Mouse (Mus musculus) midbrain, embryonic 13.5 days (tissue): Measurements from ENCODE around the gene Il20. TPM values are rescaled to one million over a fixed set of nuclear protein-coding genes. Genes with fewer than 3 reads are reported as not detected.

Experiments used
- ATAC-seq: fragments of 200-750 bp; cut with Nextera tagmentation; 2 replicates; pipeline ENCODE4 v1.8.0; 2017; ENCODE audit warnings: mild to moderate bottlenecking, moderate TSS enrichment, moderate library complexity
- H3K27ac ChIP-seq: fragments of 300-500 bp; sonication (generic); 2 replicates; pipeline ENCODE4 v1.5.1; 2015; ENCODE audit warnings: inconsistent platforms, mild to moderate bottlenecking, moderate library complexity
- H3K27me3 ChIP-seq: fragments of 300-500 bp; sonication (generic); 2 replicates; pipeline ENCODE4 v1.6.1; 2015; ENCODE audit warnings: mild to moderate bottlenecking, inconsistent platforms
- H3K36me3 ChIP-seq: fragments of 300-500 bp; sonication (generic); 2 replicates; pipeline ENCODE4 v1.6.1; 2015; ENCODE audit warnings: mild to moderate bottlenecking, inconsistent platforms
- H3K4me1 ChIP-seq: fragments of 300-500 bp; sonication (generic); replicated peaks from 2 replicates; pipeline ENCODE4 v1.6.1; 2015; ENCODE audit warnings: inconsistent platforms
- H3K4me2 ChIP-seq: fragments of 300-500 bp; sonication (generic); replicated peaks from 2 replicates; pipeline ENCODE4 v1.6.1; 2015; ENCODE audit warnings: moderate library complexity, mild to moderate bottlenecking, inconsistent platforms
- H3K4me3 ChIP-seq: fragments of 300-500 bp; sonication (generic); replicated peaks from 2 replicates; pipeline ENCODE4 v1.5.1; 2015; ENCODE audit warnings: mild to moderate bottlenecking, inconsistent platforms
- H3K9ac ChIP-seq: fragments of 300-500 bp; sonication (generic); replicated peaks from 2 replicates; pipeline ENCODE4 v1.6.1; 2015; ENCODE audit warnings: mild to moderate bottlenecking, inconsistent platforms
- H3K9me3 ChIP-seq: fragments of 300-500 bp; sonication (generic); 2 replicates; pipeline ENCODE4 v1.6.1; 2016; ENCODE audit warnings: mild to moderate bottlenecking, inconsistent platforms
- WGBS: fragments of 180-500 bp; shearing (Covaris S2); methylation state at CpG from one replicate; pipeline ENCODE4 v1.1.7; 2015; 5-methylcytosine and 5-hydroxymethylcytosine counted together
- polyA plus RNA-seq: library from polyadenylated mRNA; unstranded; fragments of >200 nt; fragmentation: Nextera tagmentation; extraction: Ambion mirVana; gene quantifications from 2 replicates; pipeline ENCODE4 v1.2.1, GENCODE M21; 2015

The Il20 gene
- polyA plus RNA-seq, 1 experiment from 2014 or later = not detected

GRCm38 (mm10) chr1:130857456-130857855 lies 53.8 kb downstream of the Il20 start:
- Histone ChIP-seq H3K4me2 (no peak overlapping the region), H3K27ac (no peak overlapping the region), H3K4me1 (0 out of 2 replicates have a peak, but pooled peaks cover 3% of the 10 kb centered on the region), H3K4me3 (no peak overlapping the region), H3K9me3 (no peaks in the 10 kb centered on the region), H3K36me3 (no peaks in the 10 kb centered on the region), H3K27me3 (no peaks in the 10 kb centered on the region), H3K9ac (no peak overlapping the region)
- ATAC-seq = no peak
- 88% methylated on average over 4 of the region's 4 CpGs for WGBS

Other genes with a start within 250 kb of the Il20 start
- gene C4bp, start 249.8 kb downstream of the Il20 start, polyA plus RNA-seq = not detected in 2 replicates
- 0.09 TPM in 1 of 2 replicates, not detected in the other for gene Gm29427, start 195.7 kb downstream of the Il20 start, polyA plus RNA-seq
- 20.5 and 23.5 TPM in 2 replicates for gene Yod1, start 194.1 kb downstream of the Il20 start, polyA plus RNA-seq
- 21.3 and 21.5 TPM in 2 replicates for gene Pfkfb2, start 182.2 kb downstream of the Il20 start, polyA plus RNA-seq
- gene AA986860, start 179.5 kb downstream of the Il20 start, polyA plus RNA-seq = 0.43 and 0.71 TPM in 2 replicates
- not detected in 2 replicates for gene Fcamr, start 110.5 kb downstream of the Il20 start, polyA plus RNA-seq
- gene Pigr, start 84.8 kb downstream of the Il20 start, polyA plus RNA-seq = not detected in 2 replicates
- gene Fcmr, start 45.8 kb downstream of the Il20 start, polyA plus RNA-seq = not detected in 2 replicates
- not detected in 2 replicates for gene Il24, start 24.0 kb downstream of the Il20 start, polyA plus RNA-seq
- not detected in 2 replicates for gene Il19, start 28.7 kb upstream of the Il20 start, polyA plus RNA-seq
- gene Il10, start 108.4 kb upstream of the Il20 start, polyA plus RNA-seq = not detected in 2 replicates
- 29.0 and 36.3 TPM in 2 replicates for gene Mapkapk2, start 186.4 kb upstream of the Il20 start, polyA plus RNA-seq
- 18.3 and 19.2 TPM in 2 replicates for gene Dyrk3, start 226.9 kb upstream of the Il20 start, polyA plus RNA-seq
- 49.3 and 53.8 TPM in 2 replicates for gene Eif2d, start 241.7 kb upstream of the Il20 start, polyA plus RNA-seq